Mouse (Mus musculus): ENCODE measurements around the gene Zfp286. TPM values are rescaled to one million over a fixed set of nuclear protein-coding genes. Genes with fewer than 3 reads are reported as not detected.

Zfp286 gene
- total RNA-seq (2014; fragmentation: Nextera tagmentation) (3.2 and 7.5 TPM in 2 replicates), total RNA-seq (2017) (2.4 and 2.8 TPM in 2 replicates)

DNA sequence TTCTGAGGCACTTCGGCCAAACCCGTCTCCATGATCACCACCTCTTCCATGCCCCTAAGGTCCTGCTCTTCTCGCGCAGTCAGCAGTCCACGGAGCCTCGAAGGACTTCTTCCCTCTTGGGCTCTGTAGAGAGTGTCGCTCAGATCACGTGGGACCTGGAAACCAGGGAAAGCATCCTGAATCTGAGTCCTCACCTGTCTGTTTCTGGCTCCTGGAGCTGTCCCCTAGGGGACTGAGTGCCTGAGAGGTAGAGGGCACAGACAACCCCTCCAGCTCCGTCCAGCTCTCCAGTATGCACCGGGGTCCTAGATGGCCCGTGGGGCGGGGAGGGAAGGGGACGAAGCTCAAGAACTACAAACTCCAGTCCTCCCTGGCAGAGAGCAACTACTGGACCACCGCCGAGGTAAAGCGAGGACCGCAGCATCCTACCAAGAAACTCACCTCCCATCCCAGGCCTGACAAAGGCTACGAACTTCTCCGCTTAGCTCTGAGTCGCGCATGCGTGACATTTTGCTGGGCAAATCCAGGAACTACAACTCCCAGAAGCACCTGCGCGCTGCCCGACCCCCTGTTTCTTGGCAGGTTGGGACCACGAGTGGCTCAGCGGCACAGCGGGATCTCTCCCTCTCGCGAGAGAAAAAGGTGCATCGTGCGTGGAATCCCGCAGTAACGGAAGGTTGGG is at the start of gene Zfp286:
Gene Zfp286 (minus strand): TSS at position 528 of the 682 bp plus-strand sequence.
- peak; percentile 100 for ATAC-seq (replicated peaks; ENCODE audit: poor library complexity, severe bottlenecking)

DNA sequence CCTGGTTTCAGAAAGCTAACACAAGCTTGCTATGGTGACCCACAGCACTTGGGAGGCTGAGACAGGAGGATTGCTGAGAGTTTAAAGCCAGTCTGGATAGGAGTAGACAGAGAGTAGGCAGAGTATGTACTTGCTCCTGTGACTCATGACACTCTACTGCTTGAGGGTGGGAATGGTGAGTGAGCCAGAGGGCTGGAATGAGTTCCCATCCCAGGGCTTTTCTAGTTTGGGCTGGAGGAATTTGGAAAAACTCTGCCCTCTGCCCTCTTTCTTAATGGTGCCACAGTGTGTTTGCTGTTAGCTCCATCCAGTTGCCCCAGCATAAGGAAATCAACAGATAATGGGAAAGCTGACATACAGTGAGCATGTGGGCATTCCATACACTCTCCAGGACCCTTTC is 42.6 kb upstream of the Zfp286 start:
- ATAC-seq (replicated peaks; ENCODE audit: poor library complexity, severe bottlenecking) = no peak

DNA sequence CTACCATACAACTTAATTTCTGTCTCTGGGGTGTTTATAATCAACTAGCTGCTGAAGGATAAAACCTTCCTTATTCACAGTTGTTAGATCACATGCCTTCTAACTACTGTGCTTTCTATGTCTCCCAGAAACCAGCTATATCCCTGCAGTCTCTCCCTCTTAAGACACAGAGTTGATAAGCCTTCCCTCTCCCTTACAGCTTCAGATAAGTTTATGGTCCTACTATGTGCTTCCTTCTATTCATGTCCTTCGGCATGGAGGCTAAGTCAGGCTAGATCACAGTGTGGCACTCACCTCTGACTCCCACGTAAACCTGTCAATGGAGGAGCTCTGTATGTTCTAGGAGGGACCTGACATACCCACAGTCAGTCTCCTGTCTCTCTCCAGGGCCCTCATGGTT is 41.1 kb upstream of the Zfp286 start:
- no peak for ATAC-seq (replicated peaks; ENCODE audit: poor library complexity, severe bottlenecking)

DNA sequence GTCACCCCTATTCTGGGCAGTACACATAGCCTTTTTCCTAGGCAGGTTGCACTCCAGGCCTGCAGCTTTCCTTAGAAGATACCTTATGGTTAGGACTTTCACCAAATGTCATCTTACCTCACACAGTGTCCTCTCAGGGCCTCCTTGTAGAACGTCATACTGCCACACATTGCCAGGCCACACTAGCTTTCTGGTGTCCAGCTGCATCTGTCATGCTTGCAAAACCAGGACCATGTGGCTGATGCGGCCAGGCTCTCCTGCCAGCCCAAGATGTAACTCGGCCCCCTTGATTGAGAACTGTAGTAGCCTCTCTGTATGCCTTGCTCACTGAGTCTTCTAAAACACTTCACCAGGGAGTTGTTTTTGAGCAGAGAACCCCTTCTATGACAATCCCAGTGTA is 38.6 kb upstream of the Zfp286 start:
- no peak for ATAC-seq (replicated peaks; ENCODE audit: poor library complexity, severe bottlenecking)

DNA sequence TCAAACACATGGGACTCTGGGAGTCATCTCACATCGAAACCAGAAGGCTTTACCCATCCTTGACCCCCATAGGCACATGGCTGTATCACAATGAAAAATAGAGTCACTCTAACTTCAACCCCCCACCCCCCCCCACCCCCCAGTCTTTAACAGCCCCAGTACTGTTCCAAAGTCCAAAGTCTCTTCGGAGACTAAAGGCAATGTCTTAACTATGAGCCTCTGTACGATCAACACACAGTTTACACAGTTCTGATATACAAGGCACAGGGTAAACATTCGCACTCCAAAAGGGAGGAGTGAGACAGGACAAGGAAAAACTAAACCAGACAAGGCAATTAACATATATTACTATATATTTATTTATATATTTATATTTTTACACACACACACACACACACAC is 37.9 kb upstream of the Zfp286 start:
- no peak for ATAC-seq (replicated peaks; ENCODE audit: poor library complexity, severe bottlenecking)

DNA sequence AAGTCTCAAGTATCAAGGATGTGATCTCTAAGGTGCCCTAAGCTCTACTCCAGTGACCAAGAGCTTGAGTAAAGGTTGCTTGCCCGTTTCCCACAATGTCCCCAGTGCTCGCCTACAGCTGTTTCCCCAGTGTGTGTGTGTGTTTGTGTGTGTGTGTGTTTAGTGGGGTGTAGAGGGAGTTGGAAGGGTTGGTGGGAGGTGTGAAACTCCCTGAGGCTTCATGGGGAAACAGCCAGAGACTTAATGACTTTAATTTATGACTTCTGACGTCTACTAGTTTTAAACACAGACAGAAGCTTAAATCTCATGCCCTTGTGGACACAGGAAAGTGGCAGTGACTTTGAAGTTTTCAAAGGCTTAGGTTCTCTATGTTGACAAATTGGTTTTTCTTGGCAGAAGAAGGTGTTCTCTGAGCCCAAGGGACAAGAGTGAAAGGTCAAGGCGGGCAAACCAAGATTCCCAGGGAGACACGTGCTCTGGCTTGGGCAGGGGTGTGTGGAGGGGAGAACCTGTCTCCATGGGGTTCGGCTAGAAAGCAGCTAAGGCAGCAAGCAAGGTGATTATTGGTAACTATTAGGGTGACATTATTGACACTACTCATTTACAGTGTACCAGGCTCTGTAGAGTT is 37.0 kb upstream of the Zfp286 start:
- ATAC-seq (replicated peaks; ENCODE audit: poor library complexity, severe bottlenecking) = no peak

DNA sequence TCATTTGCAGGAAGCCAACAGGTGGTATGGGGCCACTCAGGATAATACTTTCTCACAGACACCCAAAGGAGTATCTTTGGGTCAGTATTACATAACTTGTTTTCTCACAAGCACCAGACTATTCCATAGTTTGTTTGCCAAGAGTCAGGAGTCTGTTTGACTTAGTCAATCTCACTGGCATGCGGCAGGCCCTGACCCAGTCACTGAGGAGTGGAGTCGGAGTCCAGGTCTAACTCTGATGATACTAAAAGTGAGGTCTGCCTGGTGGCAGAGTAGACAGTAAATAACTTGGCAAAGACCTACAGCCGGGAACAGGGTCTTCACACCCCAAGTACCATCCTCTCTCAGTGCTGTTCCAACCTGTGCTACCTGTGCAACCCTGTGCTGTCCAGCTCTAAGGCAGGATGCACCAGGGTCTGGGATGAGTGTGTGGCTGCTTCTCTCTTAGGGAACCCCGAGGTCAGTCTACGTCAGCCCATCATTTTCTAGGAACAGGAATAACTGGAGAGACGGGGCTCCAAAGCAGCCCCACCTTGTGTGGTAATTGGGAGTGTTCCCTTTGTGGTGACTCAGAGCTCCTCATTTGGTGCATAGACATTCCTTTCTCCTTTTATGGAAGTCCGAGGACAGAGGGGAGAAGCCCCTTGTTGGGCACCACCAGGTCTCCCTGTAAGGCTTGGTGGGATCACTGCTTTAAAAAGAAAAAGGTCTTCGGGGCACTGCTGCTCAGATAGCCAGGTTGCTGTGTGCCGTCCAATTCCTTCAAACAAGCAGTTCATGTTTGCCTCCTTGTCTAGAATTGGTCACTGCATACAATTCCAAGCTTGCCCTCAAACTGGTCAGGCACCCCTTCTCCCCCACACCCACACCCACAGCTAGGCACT is 36.2 kb upstream of the Zfp286 start:
- no peak for ATAC-seq (replicated peaks; ENCODE audit: poor library complexity, severe bottlenecking)

DNA sequence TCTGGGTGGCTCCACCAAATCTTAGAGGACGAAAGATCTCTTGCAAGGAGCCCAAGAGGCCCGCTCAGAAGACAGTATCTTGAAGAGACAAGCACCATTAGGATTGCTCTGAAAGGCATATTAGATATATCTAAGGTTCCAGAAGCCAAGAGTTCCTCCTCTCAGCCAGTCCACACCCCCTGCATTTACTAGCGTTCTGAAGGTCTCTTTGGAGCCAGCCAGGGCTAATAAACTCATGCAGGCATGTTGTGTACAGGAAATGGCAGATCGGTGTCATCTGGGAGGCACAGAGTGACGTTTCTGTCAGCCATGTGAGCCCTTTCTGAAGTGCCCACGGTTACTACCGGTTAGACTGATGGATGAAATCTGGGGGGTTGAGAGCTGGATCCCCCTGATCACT is 34.9 kb upstream of the Zfp286 start:
- ATAC-seq (replicated peaks; ENCODE audit: poor library complexity, severe bottlenecking) = no peak

DNA sequence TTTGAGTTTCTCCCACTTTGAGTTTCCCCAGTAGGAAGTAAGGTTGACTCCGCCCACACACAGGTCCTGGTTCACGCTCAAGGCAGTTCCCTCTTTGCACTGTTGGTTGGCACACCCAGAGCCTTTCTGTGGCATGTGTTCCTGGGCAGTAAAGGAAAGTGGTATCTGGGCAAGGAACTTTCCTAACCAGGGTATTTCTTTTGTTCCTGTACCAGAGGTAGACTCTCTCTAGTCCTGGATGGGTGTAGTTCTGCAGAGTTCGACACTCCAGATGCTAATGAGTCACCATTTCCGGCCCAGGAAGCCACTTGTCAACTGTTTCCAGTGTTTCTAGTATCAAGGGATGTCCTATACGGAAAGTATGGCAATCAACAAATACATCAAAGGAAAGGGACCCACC is 32.6 kb upstream of the Zfp286 start:
- ATAC-seq (replicated peaks; ENCODE audit: poor library complexity, severe bottlenecking) = peak; percentile 66

DNA sequence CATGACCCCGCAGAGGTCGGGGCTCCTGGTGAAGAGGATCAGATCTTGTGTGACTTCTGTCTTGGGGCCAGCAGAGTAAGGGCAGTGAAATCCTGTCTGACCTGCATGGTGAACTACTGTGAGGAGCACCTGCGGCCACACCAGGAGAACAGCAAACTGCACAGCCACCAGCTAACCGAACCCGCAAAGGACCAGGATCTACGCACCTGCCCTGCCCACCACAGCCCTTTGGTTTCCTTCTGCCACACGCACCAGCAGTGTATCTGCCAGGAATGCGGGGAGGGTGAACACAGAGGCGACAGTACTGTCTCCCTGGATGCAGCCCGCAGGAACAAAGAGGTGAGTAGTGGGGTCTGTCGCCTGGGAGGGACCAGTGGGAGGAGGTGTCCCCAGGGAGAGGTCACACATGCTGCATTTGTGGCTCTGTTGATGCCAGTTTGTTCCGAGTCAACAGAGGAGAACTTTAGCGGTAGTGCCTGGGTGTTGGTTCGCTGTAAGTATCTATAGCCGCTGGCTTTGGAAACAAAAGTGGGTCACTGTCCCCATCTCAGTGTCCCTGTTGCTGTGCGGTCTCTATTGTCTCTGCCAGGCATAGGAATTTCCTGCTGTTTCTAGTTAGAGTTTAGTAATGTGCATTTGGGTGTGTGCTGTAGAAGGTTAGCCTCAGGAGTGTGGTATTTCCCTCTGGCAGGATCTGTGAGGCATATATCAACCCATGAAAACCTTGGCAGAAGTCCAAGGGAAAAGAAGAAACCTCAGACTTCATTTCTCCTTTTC is 31.6 kb upstream of the Zfp286 start:
- peak; percentile 28 for ATAC-seq (replicated peaks; ENCODE audit: poor library complexity, severe bottlenecking)

DNA sequence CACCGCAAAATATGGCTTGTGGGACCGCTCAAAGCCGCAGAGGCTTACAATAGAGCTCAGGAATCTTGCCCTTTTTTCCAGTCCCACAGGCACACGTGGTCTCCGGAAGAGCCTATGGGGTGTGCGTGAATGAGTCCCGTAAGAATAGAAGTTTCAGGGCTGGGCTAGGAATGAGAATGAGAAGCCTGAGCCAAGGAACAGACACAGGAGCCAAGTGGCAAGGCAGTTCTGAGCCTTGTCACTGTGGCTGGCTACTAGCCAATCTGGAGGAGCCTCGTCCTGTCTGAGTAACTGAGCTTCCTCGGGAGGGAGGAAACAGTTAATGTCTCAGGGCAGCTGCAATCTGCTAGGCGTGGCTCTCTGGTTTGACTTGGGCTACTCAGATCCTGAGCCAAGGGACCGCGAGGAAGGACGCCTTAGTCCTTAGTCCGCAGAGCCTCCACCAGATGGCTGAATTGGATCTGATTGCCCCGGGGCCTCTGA is 30.8 kb upstream of the Zfp286 start, which contains the start of gene Trim16:
Gene Trim16 (plus strand): TSS at position 173 of the 483 bp plus-strand sequence.
- ATAC-seq (replicated peaks; ENCODE audit: poor library complexity, severe bottlenecking) = peak; percentile 75

DNA sequence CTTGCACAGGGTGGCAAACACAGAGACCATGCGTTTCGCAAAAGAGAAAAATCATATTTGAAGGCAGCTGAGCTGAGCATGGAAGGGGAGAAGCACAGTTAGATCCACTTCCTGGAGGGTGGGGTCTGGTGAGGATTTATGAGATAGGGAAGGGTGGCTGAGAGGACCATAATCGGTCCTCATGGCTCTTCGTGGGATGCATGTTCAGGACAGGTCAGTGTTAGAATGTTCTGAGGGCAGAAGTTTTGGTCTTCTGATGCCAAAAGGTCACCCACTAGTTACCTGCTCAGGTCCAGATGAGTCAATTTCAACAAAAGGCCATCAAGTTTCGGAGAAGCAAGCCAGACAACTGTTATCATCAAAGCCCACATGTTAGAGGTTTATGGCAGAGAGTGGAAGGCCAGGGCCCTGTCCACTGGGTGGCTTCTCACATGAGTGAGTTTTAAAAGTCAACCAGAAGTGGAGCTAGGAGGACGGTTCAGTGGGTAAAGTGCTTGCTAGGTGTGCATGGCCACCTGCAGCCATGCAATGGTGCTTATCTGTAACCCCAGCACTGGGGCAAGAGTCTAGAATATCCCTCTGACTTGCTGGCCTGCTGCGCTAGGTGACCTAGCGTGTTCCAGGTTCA is 29.9 kb upstream of the Zfp286 start:
- no peak for ATAC-seq (replicated peaks; ENCODE audit: poor library complexity, severe bottlenecking)

DNA sequence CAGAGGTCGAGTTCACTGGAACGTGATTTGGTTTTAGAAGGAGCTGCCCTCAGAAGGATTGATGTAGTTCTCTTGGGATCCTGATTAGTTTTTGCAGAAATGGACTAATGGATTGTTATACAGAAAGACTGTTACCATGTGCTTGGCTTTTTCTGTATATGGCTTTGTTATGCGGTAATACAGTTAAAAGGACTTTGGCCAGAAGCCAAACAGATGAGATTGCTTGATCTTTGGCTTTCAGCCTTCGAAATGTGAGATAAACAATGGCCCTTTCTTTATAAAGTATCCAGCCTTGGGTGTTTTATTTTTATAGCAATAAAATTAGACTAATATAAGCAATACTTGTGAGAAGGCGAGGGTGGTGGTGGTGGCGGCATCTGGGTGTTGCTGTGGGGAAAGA is 27.3 kb upstream of the Zfp286 start:
- no peak for ATAC-seq (replicated peaks; ENCODE audit: poor library complexity, severe bottlenecking)

DNA sequence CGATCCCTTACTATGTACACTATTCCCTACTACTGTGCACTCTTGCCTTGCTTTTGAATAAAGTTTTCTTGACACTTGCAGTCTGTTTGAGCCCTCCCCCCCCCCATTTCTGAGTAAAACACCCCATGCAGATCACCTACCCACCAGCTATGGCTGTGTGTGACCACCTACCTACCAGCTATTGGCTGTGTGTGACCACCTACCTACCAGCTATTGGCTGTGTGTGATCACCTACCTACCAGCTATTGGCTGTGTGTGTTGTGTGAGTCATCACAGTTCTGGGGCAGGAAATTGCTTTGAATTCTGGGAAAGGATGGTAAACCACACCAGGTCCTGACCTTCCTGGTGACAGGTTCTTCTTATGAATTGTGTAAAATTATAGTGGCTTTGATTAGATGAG is 26.2 kb upstream of the Zfp286 start:
- no peak for ATAC-seq (replicated peaks; ENCODE audit: poor library complexity, severe bottlenecking)

DNA sequence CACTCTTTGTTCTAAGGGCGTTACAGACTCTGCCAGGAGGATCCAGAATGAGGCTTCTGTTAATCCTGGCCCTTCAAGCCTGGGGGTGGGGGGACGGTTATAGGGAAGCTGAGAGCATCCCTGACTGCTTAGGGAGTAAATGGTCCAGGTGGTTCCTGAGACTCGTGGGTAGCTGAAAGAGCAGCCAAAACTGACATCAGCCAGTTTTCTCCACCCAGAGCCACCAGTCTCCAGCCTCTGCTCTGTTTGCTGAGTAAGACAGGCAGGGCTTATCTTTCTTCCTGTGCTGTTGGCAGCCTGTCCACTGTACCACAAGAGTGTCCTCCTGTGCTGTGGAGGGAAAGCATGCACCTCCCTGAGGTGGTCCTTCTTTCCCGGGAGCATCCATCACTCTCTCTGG is 25.4 kb upstream of the Zfp286 start:
- ATAC-seq (replicated peaks; ENCODE audit: poor library complexity, severe bottlenecking) = no peak

DNA sequence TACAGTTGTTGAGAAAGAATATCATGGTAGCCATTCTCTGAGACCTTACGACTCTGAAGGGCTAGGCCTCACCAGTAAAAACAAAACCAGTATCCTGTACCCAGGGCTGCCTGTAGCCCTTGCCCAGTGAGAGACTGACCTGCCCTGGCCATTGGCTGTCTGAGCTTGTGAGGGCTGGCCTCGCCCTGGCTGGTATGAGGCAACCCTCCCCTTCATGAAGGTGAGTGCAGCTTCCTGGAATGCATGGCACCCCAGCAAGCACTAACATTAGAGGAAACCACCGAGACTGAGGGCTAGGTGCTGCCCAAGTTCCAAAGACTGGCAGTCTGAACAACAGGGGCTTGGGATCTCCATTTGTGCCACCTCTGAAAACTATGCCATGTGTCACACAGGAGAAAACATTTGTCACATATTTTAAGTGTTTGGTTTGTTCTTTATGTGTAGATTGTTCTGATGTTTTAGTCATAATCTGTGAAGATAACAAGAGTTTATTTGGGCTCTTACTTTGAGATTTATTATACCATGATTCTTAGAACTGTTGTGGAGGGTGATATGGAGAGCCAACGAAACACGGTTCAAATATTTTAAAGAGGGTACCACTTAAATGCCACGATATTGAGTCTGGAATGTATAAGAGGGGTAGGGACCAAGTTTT is 24.8 kb upstream of the Zfp286 start:
- ATAC-seq (replicated peaks; ENCODE audit: poor library complexity, severe bottlenecking) = no peak

DNA sequence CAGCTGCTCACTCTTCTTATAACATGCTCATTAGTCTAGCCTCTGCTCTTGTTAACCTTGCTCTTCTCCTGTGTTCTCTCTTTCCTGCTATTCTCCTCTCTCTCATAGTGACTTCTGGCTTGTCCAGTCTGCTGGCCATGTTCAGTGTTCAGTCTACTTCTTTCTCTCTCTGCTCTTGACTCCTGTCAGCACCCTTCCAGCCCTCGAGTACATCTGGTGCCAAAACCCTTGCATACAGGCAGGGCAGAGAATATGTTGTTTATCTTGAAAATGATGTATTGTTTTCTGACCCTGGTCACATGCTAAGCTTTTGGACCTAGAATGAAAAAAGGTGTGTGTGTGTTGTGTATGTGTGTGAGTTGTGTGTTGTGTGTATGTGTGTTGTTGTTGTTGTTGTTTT is 24.2 kb upstream of the Zfp286 start:
- ATAC-seq (replicated peaks; ENCODE audit: poor library complexity, severe bottlenecking) = no peak

DNA sequence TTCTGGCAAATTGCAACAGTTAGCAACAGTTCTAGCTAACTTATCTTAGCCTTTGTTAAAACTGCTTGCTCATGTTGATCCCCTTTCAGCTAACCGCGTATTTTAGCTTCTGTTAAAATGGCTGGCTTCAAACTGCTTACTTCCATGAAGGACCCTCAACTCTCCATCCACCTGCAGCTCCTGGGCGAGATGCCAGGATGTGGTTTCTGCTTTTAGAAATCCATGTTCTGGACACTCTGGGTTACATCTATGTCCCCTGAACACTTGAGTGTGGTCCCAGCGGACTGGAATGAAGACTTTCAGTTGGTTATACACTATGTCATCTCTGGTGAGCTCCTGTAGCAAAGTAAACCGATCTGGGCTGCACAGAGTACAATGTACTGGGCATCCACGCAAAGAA is 23.0 kb upstream of the Zfp286 start:
- ATAC-seq (replicated peaks; ENCODE audit: poor library complexity, severe bottlenecking) = no peak

DNA sequence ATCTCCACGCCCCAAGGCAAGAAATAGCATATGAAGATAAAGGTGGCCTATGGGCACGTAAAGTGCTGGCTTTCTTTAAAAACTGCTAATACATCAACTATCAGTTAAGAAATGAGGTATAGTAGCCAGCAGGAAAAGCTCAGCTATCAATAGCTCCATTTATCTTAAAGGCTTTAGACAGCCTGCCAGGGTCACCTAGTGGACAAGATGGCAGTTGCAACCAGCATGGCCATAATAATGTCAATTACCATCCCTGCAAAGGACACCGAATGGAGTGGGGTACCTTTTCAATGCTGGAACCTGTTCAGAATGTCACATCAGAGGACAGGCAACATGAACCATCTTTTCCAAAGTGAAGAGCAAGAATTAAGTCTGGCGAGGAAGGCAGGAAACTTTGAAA is 19.9 kb upstream of the Zfp286 start:
- ATAC-seq (replicated peaks; ENCODE audit: poor library complexity, severe bottlenecking) = no peak
